Mouse (Mus musculus): ENCODE measurements around the gene Mrpl33. TPM values are rescaled to one million over a fixed set of nuclear protein-coding genes. Genes with fewer than 3 reads are reported as not detected.

The Mrpl33 gene
- polyA plus RNA-seq, 1 experiment from 2014 or later, result 246 TPM

DNA sequence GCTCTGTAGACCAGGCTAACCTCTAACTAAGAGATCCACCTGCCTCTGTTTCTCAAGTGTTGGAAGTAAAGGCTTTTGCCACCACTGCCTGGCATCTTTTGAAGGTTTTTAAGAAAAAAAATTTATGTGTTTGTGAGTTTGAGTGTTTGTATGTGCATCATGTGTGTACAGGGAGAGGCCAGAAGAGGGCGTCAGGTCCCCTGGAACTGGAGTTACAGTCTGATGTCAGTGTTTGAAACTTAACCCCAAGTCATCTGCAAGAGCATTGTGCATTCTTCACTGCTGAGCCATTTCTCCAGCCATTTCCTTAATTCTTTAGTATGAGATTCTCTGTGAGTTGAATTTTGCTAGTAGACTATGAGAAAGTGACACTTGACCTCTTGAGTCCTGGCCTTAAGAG, 112.7 kb downstream of the Mrpl33 start:
- 66% methylated on average over 1 of the region's 1 CpGs for WGBS

DNA sequence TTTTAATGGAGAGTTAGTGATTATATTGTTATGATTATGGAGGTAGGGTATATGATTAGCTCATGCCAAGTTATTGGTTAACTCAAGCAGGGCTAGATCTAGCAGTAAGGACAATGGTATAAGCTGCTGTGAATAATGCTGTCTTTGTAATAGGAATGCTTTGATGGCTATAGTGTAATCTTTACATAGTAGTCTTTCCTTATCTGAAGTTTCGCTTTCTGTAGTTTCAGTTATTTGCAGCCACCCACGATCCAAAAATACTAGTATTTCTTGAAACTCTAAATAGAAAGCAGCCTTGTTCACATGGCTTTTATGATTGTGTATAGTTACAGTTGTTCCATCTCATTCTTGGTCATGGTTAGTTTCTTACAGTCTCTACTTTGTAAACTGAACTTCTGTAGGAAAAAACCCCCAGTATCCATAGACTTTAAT, 116.6 kb downstream of the Mrpl33 start:
- H3K4me2 ChIP-seq (ENCODE audit: low read depth, low read length), result no peak overlapping the region

More for the DNA sequence above, 112.7 kb downstream of the Mrpl33 start:
- DNase-seq (ENCODE audit: low spot score) (no peak), ATAC-seq (replicated peaks; ENCODE audit: insufficient number of reproducible peaks, low FRiP score, low TSS enrichment, low read depth) (no peak)
- no peaks in the 10 kb centered on the region for H3K27me3 ChIP-seq (ENCODE audit: control insufficient read depth, insufficient read depth, low read length)
- H3K36me3 ChIP-seq (replicated peaks; ENCODE audit: control insufficient read depth, insufficient read depth, low read depth, low read length), result no peaks in the 10 kb centered on the region
- H3K4me1 ChIP-seq (ENCODE audit: control insufficient read depth, insufficient read depth, low read length), result no peaks in the 10 kb centered on the region
- H3K9me3 ChIP-seq (replicated peaks; ENCODE audit: control insufficient read depth, low read length), result no peaks in the 10 kb centered on the region
- no peak overlapping the region for H3K4me2 ChIP-seq (ENCODE audit: low read depth, low read length)
- no peak overlapping the region for H3K9ac ChIP-seq (replicated peaks; ENCODE audit: low read length)
- H3K27ac ChIP-seq (replicated peaks; ENCODE audit: low read depth, low read length), result no peak overlapping the region
- H3K4me3 ChIP-seq (ENCODE audit: low read depth, low read length), result no peak overlapping the region

GRCm38 (mm10) chr5:31713841-31714264, 117.1 kb downstream of the Mrpl33 start:
- H3K27me3 ChIP-seq (ENCODE audit: control insufficient read depth, insufficient read depth, low read length), result no peaks in the 10 kb centered on the region
- no peak overlapping the region for H3K4me3 ChIP-seq (ENCODE audit: low read depth, low read length)
- H3K9me3 ChIP-seq (replicated peaks; ENCODE audit: control insufficient read depth, low read length), result no peaks in the 10 kb centered on the region
- no peak overlapping the region for H3K27ac ChIP-seq (replicated peaks; ENCODE audit: low read depth, low read length)
- H3K9ac ChIP-seq (replicated peaks; ENCODE audit: low read length), result no peak overlapping the region
- WGBS, result 67% methylated on average over 5 of the region's 5 CpGs
- DNase-seq (ENCODE audit: low spot score) (no peak), ATAC-seq (replicated peaks; ENCODE audit: insufficient number of reproducible peaks, low FRiP score, low TSS enrichment, low read depth) (no peak)
- no peaks in the 10 kb centered on the region for H3K36me3 ChIP-seq (replicated peaks; ENCODE audit: control insufficient read depth, insufficient read depth, low read depth, low read length)
- H3K4me1 ChIP-seq (ENCODE audit: control insufficient read depth, insufficient read depth, low read length), result no peaks in the 10 kb centered on the region
- no peak overlapping the region for H3K4me2 ChIP-seq (ENCODE audit: low read depth, low read length)

More for the DNA sequence above, 116.6 kb downstream of the Mrpl33 start:
- ATAC-seq (replicated peaks; ENCODE audit: insufficient number of reproducible peaks, low FRiP score, low TSS enrichment, low read depth) (no peak), DNase-seq (ENCODE audit: low spot score) (no peak)
- Histone ChIP-seq H3K36me3 (replicated peaks; ENCODE audit: control insufficient read depth, insufficient read depth, low read depth, low read length) (no peaks in the 10 kb centered on the region), H3K4me3 (ENCODE audit: low read depth, low read length) (no peak overlapping the region), H3K9ac (replicated peaks; ENCODE audit: low read length) (no peak overlapping the region), H3K27me3 (ENCODE audit: control insufficient read depth, insufficient read depth, low read length) (no peaks in the 10 kb centered on the region), H3K27ac (replicated peaks; ENCODE audit: low read depth, low read length) (no peak overlapping the region), H3K9me3 (replicated peaks; ENCODE audit: control insufficient read depth, low read length) (no peaks in the 10 kb centered on the region), H3K4me1 (ENCODE audit: control insufficient read depth, insufficient read depth, low read length) (no peaks in the 10 kb centered on the region)
- WGBS, result 89% methylated on average over 2 of the region's 2 CpGs

Small RNAs within 50 kb of the gene (microRNA-seq; reads per million reads assigned to microRNA genes)
- gene Mir3473e (ENCODE audit: borderline number of aligned reads), result not detected

Other genes with a start within 250 kb of the Mrpl33 start
- gene Zfp512, start 144.5 kb upstream of the Mrpl33 start, polyA plus RNA-seq (2014; fragmentation: Nextera tagmentation; extraction: Ambion mirVana), result 60.0 and 63.7 TPM in 2 replicates
- gene 4930548H24Rik, start 111.2 kb upstream of the Mrpl33 start, polyA plus RNA-seq (2014; fragmentation: Nextera tagmentation; extraction: Ambion mirVana), result not detected in 2 replicates
- gene Gpn1, start 102.2 kb upstream of the Mrpl33 start, polyA plus RNA-seq (2014; fragmentation: Nextera tagmentation; extraction: Ambion mirVana), result 77.7 and 85.2 TPM in 2 replicates
- 26.2 and 29.5 TPM in 2 replicates for gene Slc4a1ap, start 69.9 kb upstream of the Mrpl33 start, polyA plus RNA-seq (2014; fragmentation: Nextera tagmentation; extraction: Ambion mirVana)
- 17.8 and 18.8 TPM in 2 replicates for gene Supt7l, start 69.1 kb upstream of the Mrpl33 start, polyA plus RNA-seq (2014; fragmentation: Nextera tagmentation; extraction: Ambion mirVana)
- 3.0 and 3.2 TPM in 2 replicates for gene Rbks, start 100.7 kb downstream of the Mrpl33 start, polyA plus RNA-seq (2014; fragmentation: Nextera tagmentation; extraction: Ambion mirVana)
- gene Babam2, start 100.7 kb downstream of the Mrpl33 start, polyA plus RNA-seq (2014; fragmentation: Nextera tagmentation; extraction: Ambion mirVana), result 32.4 and 38.8 TPM in 2 replicates